Mouse (Mus musculus) heart, postnatal 0 days (tissue): ENCODE data around the gene Map1lc3b.

Experiments used
- CTCF ChIP-seq: IDR thresholded peaks from 2 replicates; pipeline ENCODE4 v1.5.1; 2016; ENCODE audit warnings: antibody characterized with exemption, control low read depth, low read depth
- EP300 ChIP-seq: IDR thresholded peaks from 2 replicates; pipeline ENCODE4 v1.6.1; 2016; ENCODE audit warnings: antibody characterized with exemption, low read depth

DNA sequence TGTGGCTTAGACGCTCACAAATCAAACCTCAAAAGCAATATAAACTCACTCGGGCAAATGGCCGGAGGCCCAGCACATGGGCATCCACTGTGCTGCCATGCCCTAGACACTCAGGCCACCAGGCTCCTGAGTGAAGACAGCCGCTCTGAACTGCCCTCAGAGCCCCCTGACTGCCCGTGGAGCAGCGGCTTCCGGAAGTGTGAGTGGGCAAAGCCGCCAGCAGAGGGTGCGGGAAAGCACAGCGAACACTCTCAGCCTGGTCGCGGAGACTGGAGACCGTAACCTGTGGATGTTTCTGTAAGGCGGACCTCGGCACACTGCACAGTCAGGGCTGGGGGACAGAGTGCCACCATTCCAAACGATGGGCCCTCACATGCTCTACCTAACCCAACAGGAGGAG is 31.6 kb upstream of the Map1lc3b start:
- no peak for TF ChIP-seq EP300
- no peak for TF ChIP-seq CTCF
